Mouse (Mus musculus): ENCODE data around the gene Ncor2. TPM values are rescaled to one million over a fixed set of nuclear protein-coding genes. Genes with fewer than 3 reads are reported as not detected.

The Ncor2 gene
- total RNA-seq, 2 experiments from 2014 or later = 183 to 200 TPM

DNA sequence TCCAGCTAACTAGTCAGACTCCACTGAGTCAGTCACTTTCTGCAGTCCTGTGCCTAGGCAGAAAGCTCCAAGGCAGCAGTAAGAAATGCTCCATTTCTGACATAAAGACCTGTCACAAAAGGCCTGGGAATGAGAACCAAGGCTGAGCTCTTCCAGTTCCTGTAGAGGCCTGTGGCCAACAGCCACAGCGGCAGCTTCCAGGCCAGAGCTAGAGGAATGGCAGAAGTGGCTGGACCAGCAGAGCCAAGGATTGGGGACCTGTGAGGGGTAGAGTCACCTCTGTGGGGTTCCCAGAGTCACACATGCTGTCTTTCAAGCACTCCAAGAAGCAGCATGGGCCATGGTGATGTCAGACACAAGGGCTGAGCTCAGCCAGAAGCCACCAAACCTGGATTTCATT, 66.4 kb downstream of the Ncor2 start:
- intact Hi-C loops (cut with DNase I) = no loop called here

DNA sequence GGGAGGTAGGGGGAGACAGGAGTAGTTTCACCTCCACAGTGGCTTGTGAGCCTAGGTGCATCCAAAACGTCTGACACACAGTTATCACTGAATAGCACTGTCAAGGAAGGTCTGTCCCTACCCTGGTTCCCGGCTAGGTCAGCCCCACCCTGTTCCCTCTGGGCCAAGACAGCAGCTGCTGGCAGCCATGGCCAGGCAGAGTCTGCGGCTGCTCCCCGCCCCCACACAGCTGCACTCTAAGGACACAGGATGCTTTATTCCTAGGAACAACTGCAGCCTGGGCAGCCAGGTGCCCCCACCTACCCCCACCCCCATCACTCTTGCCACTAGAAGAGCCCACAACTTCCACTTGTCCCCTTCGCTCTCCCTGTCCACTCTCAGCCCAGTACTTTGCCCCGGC, 67.9 kb downstream of the Ncor2 start:
- DNase-seq (ENCODE audit: low spot score in 2 of 2) = peak in 1 of 2 experiments; percentile 47
- intact Hi-C loops (cut with DNase I) = no loop called here

More for the DNA sequence above, 66.4 kb downstream of the Ncor2 start:
- no peak for DNase-seq (ENCODE audit: low spot score in 2 of 2)

DNA sequence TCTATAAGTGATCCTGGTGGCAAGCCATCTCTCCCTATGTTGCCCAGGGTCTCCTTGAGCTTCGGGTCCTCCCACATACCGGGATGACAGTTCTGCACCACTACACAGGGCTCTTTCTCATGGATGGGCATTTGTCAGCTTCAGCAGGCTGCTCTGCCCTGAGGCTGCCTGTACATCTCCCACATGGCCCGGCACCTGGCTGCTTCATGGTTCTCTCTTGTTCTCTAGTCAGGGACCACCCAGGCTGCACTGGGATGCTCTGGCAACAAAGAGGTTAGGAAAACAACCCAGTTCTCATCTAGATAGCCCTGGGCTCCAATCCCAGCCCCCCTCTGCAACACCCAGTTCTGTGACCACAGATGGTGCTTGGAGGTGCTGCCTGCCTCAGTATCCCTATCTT, 68.3 kb downstream of the Ncor2 start:
- DNase-seq (ENCODE audit: low spot score in 2 of 2) = no peak
- intact Hi-C loops (cut with DNase I) = no loop called here

DNA sequence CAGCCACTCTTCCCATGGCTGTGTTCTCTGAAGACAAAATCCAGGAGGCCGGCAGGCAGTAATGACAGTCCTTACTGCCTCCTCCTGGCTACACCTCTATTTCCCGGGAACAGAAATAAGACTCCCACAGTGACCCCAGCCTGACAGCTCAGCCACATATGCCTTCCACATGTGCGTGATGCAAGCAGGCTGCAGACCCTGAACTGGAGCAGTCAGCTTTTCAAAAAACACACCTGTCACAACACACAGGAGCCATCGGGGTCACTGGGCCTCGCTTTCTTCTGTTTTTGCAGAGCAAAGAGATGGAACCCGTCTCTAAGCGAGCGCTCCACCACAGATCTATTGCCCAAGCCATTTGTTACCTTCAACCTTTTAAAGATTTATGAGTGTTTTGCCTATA, 68.8 kb downstream of the Ncor2 start:
- DNase-seq (ENCODE audit: low spot score in 2 of 2) = no peak
- intact Hi-C loops (cut with DNase I) = no loop called here

DNA sequence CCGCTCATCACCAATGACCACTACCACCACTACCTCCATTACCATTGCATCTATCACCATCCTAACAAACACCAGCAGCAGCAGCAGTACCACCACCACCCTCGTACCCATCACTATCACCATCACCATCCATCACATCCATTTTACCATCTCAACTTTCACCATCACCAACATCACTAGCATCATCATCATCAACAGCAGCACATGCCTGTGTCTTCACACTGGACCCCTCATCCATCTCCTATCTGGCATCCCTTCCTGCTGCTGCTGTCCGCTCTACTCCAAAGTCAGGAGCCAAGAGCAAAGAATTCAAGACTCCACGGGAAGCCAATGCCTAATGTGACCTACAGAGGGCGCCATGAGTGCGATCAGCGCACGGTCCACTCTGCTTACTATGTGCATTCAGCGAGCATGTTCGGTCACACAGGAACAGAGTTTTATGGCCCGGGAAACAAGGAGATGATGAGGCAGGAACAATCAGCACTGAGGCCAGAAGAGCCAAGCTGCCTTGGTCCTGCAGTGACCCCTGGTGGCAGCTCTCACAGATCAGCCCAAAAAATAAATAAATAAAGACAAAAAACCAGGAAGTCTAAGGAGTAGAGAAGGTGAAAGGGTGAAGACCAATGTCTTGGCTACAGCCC, 71.9 kb downstream of the Ncor2 start:
- peak; percentile 45 to 55 for DNase-seq (ENCODE audit: low spot score in 2 of 2)
- intact Hi-C loops (cut with DNase I) = loop anchor here (2.0 to 5.0 kb wide), 2 partner anchors 162 to 205 kb away; no protein-coding TSS in a partner anchor

DNA sequence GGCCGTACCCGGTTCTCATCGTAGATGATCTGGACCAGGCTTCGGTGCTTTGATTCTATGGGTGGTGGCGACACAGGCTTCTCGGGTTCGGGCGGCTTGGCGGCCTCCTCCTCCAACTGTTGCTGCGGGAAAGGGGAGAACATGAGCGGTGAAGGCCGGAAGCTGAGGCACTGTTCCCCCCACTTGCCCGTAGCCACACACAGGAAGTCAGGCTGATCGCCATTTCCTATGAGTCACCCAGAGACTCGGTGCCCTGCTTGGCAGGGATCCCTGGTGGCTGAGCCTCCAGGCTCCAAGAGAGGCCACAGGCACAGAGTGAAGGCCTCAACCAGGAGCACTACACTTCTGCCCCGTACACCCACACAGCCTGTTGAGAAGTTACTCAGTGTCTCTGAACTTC, 72.8 kb downstream of the Ncor2 start:
- peak in 1 of 2 experiments; percentile 45 for DNase-seq (ENCODE audit: low spot score in 2 of 2)
- intact Hi-C loops (cut with DNase I) = loop anchor here (2.0 to 5.0 kb wide), 2 partner anchors 163 to 204 kb away; no protein-coding TSS in a partner anchor

DNA sequence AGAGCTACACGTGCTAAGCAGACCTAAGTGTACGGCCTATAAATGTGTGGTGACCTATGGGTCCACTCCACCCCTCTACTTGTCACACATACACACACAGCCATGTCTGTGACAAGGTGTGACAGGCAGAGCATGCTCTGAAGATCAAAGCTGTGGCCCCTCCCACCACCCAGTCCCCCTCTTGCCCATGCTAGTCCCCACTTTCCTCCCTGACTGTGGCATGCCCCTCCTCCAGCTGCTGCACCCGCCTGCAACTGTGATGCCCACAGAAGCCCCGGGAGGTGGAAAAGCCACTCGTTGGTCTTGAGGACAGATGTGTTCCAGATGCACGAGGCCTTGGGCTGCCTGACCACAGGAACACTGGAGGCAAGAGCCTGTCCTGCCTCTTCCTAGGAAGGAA, 74.2 kb downstream of the Ncor2 start:
- DNase-seq (ENCODE audit: low spot score in 2 of 2) = no peak
- intact Hi-C loops (cut with DNase I) = loop anchor here (5.0 kb wide), 1 partner anchor 203 kb away; no protein-coding TSS in a partner anchor

DNA sequence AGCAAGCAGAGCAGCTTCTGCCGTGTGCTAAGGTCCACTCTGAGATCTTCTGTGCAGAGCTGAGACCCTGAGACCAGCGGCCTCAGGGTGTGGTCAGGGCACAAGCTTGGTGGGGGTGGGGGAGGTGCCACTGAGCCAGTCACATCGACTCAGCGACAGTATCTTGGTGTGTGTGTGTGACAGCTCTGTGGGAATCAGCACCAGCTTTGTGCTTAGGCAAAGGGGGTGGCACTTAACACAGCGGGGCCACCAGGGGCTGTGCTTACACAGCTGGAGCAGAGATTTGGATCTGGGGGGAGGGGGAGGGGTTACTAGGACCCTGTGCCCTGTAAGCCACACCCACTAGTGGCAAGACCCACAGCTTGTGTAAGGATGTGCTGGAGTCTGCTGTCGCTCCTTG, 75.6 kb downstream of the Ncor2 start:
- DNase-seq (ENCODE audit: low spot score in 2 of 2) = no peak
- intact Hi-C loops (cut with DNase I) = no loop called here

DNA sequence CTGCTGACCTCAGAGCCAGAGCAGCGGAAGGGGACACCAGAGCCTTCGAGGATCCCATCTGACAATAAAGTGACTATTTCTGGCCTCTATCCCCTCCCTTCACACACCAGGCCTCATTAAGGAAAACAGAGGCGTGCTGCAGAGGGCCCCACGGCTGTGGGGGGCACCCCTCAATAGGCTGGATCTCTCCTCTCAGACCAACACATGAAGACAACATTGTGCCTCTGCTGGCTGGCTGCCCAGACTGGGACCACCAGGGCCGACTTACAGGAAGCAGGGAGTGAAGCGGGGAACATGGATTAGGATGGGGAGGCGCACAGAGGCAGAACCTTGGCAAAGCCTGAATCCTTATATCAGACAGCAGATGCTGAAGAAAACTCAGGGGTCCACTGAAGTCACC, 76.1 kb downstream of the Ncor2 start:
- intact Hi-C loops (cut with DNase I) = no loop called here
- DNase-seq (ENCODE audit: low spot score in 2 of 2) = peak in 1 of 2 experiments; percentile 24

DNA sequence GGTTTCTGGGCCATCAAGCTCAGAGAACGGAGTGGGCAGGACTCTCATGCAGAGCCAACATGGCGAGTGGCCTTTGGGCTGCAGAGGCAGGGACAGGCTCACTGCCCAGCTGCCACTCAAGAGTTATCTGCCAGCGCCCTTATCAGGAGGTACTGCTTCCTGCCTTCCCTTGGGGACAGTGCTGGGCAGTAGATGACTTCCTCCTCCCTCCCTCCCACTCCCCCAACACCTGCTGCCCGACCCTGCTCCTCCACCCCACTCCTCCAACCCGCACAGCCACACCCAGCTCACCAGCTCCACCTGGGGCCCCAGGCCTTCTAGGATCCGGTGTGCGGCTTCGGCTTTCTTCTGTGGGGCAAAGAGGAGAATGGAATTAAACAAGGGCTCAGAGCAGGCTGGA, 76.7 kb downstream of the Ncor2 start:
- DNase-seq (ENCODE audit: low spot score in 2 of 2) = no peak
- intact Hi-C loops (cut with DNase I) = no loop called here

DNA sequence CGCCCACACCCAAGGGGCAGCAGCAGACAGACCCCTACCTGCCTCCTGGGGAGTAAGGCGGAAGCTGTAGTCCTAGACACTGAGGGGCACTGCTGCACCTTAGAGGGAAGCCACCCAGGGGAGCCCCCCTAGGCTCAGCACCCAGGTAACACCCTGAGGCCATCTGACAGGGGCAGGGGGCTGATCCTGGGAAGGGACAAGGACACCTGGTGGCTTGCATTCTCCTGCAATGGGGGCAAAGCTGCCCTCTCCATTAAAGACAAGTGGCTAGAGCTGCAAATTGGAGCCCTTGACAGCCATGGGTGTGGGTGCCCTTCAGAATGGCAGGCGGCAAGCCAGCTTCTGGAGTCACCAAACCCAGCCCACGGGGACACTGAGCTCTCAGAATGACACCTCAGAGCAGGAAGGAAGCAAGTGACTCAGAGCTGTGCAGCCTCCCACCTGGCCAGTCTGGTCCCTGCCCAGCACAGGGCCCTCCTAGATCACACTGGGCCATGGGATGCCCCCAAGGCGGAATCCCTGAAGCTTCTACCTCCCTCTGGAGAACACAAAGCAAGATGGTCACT, 79.2 kb downstream of the Ncor2 start:
- intact Hi-C loops (cut with DNase I) = no loop called here
- peak in 1 of 2 experiments; percentile 59 for DNase-seq (ENCODE audit: low spot score in 2 of 2)

DNA sequence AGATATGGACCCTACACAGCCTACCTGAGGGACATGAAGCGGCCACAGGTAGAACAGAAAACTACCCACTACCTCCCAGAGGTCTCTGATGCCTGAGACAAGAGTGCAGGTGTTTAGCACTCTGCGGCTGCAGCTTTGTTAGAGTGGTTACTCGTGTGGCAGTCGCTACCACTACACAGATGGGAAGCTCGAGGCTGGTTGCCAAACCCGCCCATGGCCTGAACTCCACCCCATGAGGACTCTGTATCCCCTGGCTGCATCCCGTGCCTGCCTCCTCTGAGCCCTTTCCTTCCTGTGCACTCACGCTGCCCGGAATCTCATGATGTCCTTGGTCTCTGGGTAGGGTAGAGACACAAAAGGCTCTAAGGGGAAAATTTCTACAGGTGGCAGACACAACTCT, 80.3 kb downstream of the Ncor2 start:
- no peak for DNase-seq (ENCODE audit: low spot score in 2 of 2)
- intact Hi-C loops (cut with DNase I) = no loop called here

DNA sequence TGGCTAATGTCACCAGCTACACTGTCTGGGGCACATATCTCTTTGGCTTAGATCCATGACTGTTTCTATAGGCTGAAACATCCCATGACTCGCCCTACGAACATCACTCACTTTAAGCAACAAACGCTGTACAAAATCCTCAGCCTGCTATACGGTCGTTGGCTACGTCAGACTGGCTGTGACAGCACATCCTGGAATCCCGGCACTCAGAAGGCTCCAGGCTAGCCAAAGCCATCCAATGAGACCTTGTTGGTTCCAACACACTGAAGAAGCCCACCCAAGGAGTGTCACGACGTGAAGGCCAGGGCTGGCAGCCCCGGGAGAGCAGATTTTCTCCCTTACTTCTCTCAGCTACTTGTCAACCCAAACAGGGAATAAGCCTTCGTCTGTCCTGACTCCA, 82.7 kb downstream of the Ncor2 start:
- no peak for DNase-seq (ENCODE audit: low spot score in 2 of 2)
- intact Hi-C loops (cut with DNase I) = no loop called here

DNA sequence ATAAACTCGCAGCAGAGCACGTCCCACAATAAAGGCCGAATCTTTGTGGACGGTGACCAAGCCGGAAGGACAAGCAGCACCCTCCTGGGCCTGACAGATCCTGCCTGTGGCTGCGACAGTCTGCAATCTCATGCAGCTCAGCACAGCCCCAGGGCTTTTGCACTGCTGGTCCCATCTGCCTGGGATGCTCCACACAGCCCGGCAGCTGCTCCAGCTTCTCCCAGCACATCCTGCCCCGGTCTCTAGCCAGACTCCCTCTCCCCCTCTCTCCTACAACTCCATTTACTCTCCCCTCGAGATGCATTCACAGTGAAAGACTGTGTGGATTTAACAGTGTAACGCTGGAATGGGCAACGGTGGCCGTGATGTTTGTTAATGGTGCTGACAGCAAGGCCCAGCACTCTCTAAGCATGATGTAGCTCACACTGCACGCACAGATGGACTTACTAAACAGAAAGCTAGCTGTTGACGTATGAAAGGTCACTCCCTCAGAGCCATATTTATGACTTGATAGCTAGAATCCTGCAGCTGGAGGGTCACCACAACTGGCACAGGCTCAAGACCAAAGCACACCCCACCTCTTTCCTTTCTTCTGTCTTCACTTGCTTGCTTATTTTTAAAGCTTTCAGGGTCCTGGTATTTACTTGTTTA, 83.4 kb downstream of the Ncor2 start:
- no peak for DNase-seq (ENCODE audit: low spot score in 2 of 2)
- intact Hi-C loops (cut with DNase I) = no loop called here

DNA sequence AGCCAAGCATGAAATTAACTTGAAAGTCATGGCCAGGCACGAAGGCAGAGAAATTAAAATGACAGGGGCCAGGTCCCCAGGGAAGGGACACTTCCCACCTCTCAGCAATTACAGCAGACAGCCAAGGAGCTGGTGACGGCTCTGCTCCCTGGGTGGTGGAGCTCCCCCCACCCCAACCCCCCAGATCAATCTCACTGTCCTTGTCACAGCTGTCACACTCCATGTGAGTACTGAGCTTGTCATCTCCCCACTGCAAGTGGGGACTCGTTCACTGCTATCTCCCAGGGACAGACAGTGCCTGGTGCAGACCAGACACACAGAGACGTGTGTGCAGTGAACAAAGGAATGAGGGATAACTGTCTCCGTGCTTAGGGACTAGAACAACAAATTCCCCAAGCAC, 85.2 kb downstream of the Ncor2 start:
- intact Hi-C loops (cut with DNase I) = no loop called here
- DNase-seq (ENCODE audit: low spot score in 2 of 2) = no peak

DNA sequence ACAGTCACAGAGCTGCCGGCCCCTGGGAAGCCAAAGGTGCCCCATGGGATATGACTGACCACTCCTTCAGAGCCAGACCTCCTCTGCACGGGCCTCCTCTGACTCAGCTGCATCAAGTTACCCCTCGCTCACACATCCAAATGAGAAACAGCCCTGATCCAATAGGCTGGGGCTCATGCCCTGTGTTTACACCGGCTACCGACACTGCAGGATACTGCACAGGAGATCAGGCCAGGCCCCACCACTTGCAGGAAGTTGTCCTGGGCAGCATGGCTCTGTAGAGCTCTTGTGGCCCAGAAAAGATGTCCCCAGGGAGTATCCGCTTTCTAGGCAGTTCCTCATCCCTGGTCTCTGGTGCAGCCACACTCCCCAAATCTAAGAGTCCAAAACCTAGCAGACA, 90.9 kb downstream of the Ncor2 start:
- intact Hi-C loops (cut with DNase I) = no loop called here
- DNase-seq (ENCODE audit: low spot score in 2 of 2) = no peak

DNA sequence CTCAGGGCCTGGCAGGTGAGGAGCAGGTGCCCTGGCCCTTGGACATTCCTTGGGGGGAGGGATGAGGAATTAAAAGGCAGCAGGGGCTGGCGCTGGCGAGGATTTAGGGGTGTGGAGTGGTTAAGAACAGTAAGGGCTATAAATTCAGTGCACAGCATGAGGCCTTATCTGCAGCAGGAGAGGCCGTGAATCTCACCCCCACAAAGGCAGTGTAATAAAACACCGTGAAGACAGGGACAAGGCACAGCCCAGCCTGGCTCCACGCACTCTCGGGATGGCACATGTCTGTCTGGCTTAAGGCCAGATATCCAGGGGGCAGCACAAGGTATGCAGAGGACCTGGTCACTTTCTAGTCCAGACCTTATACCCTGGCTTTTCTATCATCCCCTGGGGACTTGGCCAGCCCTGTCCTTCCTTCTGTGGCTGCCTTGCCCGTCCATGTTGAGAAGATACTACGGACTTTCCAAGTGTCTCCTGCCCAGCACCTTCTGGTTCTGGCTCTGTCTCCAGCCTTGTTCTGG, 93.9 kb downstream of the Ncor2 start:
- DNase-seq (ENCODE audit: low spot score in 2 of 2) = no peak
- intact Hi-C loops (cut with DNase I) = no loop called here

DNA sequence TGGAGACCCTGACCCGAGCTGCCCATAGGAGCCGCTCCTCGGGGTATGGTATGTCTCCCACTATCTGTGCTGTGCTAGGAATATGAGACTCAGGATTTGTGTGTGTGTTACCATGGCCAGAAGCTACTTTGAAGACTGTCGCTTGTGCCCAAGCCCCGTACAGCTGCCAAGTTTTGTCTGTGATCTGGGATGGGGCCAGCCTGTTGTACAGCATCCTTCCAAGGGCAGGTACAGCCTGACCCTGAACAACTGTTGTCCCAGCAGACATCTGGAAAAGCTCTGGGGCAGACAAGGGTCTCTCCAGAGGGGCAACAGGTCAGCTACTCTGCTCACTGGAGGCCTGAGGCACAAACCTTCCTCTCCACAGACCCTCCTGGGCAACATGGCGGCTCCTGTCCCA, 95.3 kb downstream of the Ncor2 start:
- intact Hi-C loops (cut with DNase I) = no loop called here
- no peak for DNase-seq (ENCODE audit: low spot score in 2 of 2)

DNA sequence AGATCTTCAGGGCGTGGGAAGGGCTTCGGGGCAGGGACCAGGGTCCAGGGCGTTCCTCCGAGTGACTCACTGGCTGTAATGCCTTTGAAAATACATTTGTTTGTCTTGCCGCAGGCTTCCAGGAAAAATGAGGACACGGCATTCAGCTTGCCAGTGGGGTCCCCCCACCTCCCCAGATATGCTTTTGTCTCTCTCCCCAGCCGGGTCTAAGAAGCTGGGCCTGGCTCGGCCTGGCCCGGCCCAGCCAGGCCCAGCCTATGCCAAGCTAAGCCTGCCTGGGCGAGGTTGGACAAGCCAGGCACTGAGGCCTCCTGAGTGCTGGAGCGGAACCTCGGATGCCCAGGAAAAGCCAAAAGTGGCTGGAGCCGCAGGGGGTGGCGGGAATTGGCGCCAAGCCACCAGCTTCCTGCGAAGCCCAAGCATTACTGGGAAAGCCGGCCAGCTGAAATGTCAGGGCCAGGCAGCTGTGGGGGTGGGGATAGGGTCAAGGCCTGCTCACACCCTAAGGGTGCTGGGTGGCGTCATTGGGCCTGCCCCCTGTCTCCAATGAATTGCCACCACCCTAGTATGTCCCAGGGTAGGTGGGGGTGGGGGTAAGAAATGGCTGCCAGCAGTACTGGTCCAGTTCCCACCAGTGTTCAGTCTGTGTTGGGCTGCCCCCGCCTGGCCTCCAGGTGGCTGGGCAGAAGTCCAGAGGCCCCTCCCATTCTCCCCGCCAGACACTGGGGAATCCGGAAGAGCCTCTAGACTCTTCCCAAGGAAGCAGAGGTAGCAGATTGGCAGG, 97.5 kb downstream of the Ncor2 start:
- intact Hi-C loops (cut with DNase I) = no loop called here
- DNase-seq (ENCODE audit: low spot score in 2 of 2) = peak in 1 of 2 experiments; percentile 38

DNA sequence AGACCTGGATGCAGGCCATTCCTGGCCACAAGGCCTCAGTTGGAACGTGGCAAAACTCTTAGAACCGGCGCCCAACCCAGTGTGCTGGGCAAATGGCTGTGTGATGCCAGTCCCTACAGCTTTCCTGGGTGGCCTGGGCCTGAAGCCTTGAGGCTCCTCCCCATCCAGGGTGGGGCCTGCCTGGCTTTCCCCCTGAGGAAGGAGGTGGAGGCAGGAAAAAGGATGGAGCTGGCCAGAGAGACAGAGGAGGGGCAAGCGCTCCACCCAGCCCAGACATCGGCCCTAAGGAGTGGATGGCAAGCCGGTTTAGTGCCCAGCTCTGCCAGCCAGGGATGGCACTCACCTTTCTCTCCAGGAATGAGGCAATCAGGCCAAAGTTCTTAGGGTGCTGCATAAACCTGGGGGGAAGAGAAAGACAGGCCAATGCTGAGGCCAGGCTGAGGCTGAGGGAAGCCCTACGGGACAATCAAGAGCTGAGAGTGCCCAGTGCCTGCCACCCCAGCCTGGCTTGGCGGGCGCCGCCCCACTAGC, 98.2 kb downstream of the Ncor2 start:
- intact Hi-C loops (cut with DNase I) = no loop called here
- DNase-seq (ENCODE audit: low spot score in 2 of 2) = no peak
